Mouse (Mus musculus) liver, embryonic 12.5 days (tissue): ENCODE measurements around the gene Tigit. TPM values are rescaled to one million over a fixed set of nuclear protein-coding genes. Genes with fewer than 3 reads are reported as not detected.

ENCODE experiments used
- ATAC-seq: fragments of 200-750 bp; cut with Nextera tagmentation; 2 replicates; pipeline ENCODE4 v1.8.0; 2017; ENCODE audit warnings: moderate number of reproducible peaks, mild to moderate bottlenecking, moderate library complexity
- H3K27ac ChIP-seq: fragments of 300-500 bp; sonication (generic); 2 replicates; pipeline ENCODE4 v1.5.1; 2016; ENCODE audit warnings: mild to moderate bottlenecking
- H3K27me3 ChIP-seq: fragments of 300-500 bp; sonication (generic); replicated peaks from 2 replicates; pipeline ENCODE4 v1.6.1; 2016; ENCODE audit warnings: mild to moderate bottlenecking, moderate library complexity
- H3K36me3 ChIP-seq: fragments of 300-500 bp; sonication (generic); 2 replicates; pipeline ENCODE4 v1.6.1; 2016; ENCODE audit warnings: mild to moderate bottlenecking, moderate library complexity
- H3K4me1 ChIP-seq: fragments of 300-500 bp; sonication (generic); 2 replicates; pipeline ENCODE4 v1.6.1; 2016
- H3K4me2 ChIP-seq: fragments of 300-500 bp; sonication (generic); 2 replicates; pipeline ENCODE4 v1.6.1; 2016; ENCODE audit warnings: mild to moderate bottlenecking, moderate library complexity
- H3K4me3 ChIP-seq: fragments of 300-500 bp; sonication (generic); 2 replicates; pipeline ENCODE4 v1.5.1; 2016; ENCODE audit warnings: mild to moderate bottlenecking, moderate library complexity
- H3K9ac ChIP-seq: fragments of 300-500 bp; sonication (generic); 2 replicates; pipeline ENCODE4 v1.6.1; 2016; ENCODE audit warnings: mild to moderate bottlenecking, moderate library complexity
- H3K9me3 ChIP-seq: fragments of 300-500 bp; sonication (generic); replicated peaks from 2 replicates; pipeline ENCODE4 v1.6.1; 2016; ENCODE audit warnings: mild to moderate bottlenecking, moderate library complexity
- WGBS: fragments of 180-500 bp; shearing (Covaris S2); methylation state at CpG from one replicate; pipeline ENCODE4 v1.1.7; 2016; ENCODE audit not compliant: insufficient replicate concordance; 5-methylcytosine and 5-hydroxymethylcytosine counted together
- polyA plus RNA-seq: library from polyadenylated mRNA; unstranded; fragments of >200 nt; fragmentation: Nextera tagmentation; extraction: Ambion mirVana; gene quantifications from 2 replicates; pipeline ENCODE4 v1.2.1, GENCODE M21; 2016

The Tigit gene
- polyA plus RNA-seq, 1 experiment from 2014 or later, result not detected

- H3K36me3 ChIP-seq, result no peaks in the 10 kb centered on the region
- WGBS, result 69% methylated on average over 7 of the region's 7 CpGs
- no peak overlapping the region for H3K27ac ChIP-seq
- H3K4me1 ChIP-seq, result no peaks in the 10 kb centered on the region
- ATAC-seq, result no peak
- H3K27me3 ChIP-seq, result no peaks in the 10 kb centered on the region
- H3K9me3 ChIP-seq, result no peaks in the 10 kb centered on the region
- no peak overlapping the region for H3K4me3 ChIP-seq
- no peak overlapping the region for H3K4me2 ChIP-seq
- H3K9ac ChIP-seq, result no peak overlapping the region
These were observed 31.9 kb upstream of the Tigit start for GRCm38 (mm10) chr16:43695852-43696251.

DNA sequence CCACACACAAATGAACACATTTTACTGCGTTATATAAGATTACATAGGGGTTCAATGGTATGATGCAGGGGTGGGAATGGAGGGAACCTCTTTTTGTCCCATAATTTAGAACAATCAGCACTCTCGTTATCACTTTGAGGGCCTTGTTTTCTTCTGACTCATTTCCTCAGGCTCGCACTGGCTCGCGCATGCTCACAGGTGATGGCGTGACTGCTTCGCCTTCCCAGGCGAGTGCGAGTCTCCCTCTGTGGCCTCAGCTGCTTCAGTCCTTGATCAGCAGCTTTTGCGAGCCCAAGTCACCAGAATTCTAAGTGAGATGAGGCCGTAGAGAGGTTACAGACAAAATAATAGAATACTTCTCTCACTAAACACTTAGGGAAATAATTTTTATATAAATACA is 30.2 kb upstream of the Tigit start:
- H3K27me3 ChIP-seq, result no peaks in the 10 kb centered on the region
- no peaks in the 10 kb centered on the region for H3K9me3 ChIP-seq
- H3K27ac ChIP-seq, result no peak overlapping the region
- no peaks in the 10 kb centered on the region for H3K36me3 ChIP-seq
- 70% methylated on average over 11 of the region's 11 CpGs for WGBS
- no peak overlapping the region for H3K9ac ChIP-seq
- no peak for ATAC-seq
- no peaks in the 10 kb centered on the region for H3K4me1 ChIP-seq
- no peak overlapping the region for H3K4me2 ChIP-seq
- no peak overlapping the region for H3K4me3 ChIP-seq

GRCm38 (mm10) chr16:43692611-43693010 is 28.7 kb upstream of the Tigit start:
- ATAC-seq, result no peak
- Histone ChIP-seq H3K27me3 (no peaks in the 10 kb centered on the region), H3K27ac (no peak overlapping the region), H3K36me3 (no peaks in the 10 kb centered on the region), H3K9ac (no peak overlapping the region), H3K9me3 (no peaks in the 10 kb centered on the region), H3K4me2 (no peak overlapping the region), H3K4me1 (no peaks in the 10 kb centered on the region), H3K4me3 (no peak overlapping the region)
- WGBS, result 66% methylated on average over 4 of the region's 4 CpGs

- no peaks in the 10 kb centered on the region for H3K9me3 ChIP-seq
- H3K4me1 ChIP-seq, result no peaks in the 10 kb centered on the region
- H3K27me3 ChIP-seq, result no peaks in the 10 kb centered on the region
- WGBS, result 74% methylated on average over 5 of the region's 5 CpGs
- no peak overlapping the region for H3K4me2 ChIP-seq
- H3K9ac ChIP-seq, result no peak overlapping the region
- H3K27ac ChIP-seq, result no peak overlapping the region
- no peaks in the 10 kb centered on the region for H3K36me3 ChIP-seq
- no peak overlapping the region for H3K4me3 ChIP-seq
- no peak for ATAC-seq
These were observed 27.8 kb upstream of the Tigit start for GRCm38 (mm10) chr16:43691741-43692140.

DNA sequence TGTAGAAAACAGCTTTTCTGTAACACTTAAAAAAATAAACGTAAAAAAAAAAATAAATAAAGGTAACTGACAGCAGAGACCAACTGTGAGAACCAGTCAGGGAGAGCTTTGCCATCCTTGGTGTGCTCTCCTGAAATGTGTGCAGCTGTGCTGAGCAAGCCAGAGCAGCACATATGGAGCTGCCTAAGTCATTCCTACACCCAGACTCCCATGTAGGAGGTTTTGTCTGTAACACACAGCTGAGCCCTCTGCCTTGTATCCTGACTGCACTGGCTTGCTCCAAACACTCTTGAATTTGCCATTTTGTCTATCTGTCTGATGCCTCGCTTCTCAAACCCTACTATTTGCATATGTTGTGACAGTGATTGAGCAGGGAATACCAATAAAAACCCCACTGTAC is 27.0 kb upstream of the Tigit start:
- no peak overlapping the region for H3K4me2 ChIP-seq
- H3K9ac ChIP-seq, result no peak overlapping the region
- H3K27ac ChIP-seq, result no peak overlapping the region
- H3K27me3 ChIP-seq, result no peaks in the 10 kb centered on the region
- no peaks in the 10 kb centered on the region for H3K36me3 ChIP-seq
- no peaks in the 10 kb centered on the region for H3K4me1 ChIP-seq
- ATAC-seq, result no peak
- H3K4me3 ChIP-seq, result no peak overlapping the region
- WGBS, result 61% methylated on average over 2 of the region's 2 CpGs
- H3K9me3 ChIP-seq, result no peaks in the 10 kb centered on the region

DNA sequence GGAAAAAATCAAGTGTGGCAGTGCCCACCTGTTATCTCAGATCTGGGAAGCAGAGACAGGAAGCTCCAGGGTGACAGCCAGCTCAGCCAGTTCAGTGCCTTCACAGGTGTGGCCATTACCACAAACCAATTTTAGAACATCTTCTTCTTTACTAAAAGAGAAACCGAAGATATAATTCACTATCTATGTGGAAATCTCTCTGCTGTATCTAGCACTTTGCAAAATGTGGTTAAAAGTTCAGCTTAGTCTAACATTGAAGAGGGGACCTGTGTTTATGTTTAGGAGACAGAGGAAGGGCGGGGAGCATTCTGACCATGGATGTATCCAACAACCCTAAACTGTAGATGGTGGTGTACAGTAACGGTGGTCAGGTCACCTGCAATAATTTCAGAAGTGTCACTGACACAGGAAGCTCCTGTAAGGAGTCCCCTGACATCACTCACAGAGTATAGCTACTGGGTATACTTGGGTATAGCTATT is 26.3 kb upstream of the Tigit start:
- ATAC-seq, result no peak
- Histone ChIP-seq H3K27me3 (no peaks in the 10 kb centered on the region), H3K9me3 (no peaks in the 10 kb centered on the region), H3K9ac (no peak overlapping the region), H3K27ac (no peak overlapping the region), H3K4me1 (no peaks in the 10 kb centered on the region), H3K4me2 (no peak overlapping the region), H3K4me3 (no peak overlapping the region), H3K36me3 (no peaks in the 10 kb centered on the region)
- 70% methylated on average over 3 of the region's 3 CpGs for WGBS

GRCm38 (mm10) chr16:43687968-43688367 is 24.0 kb upstream of the Tigit start:
- Histone ChIP-seq H3K4me1 (no peaks in the 10 kb centered on the region), H3K27me3 (no peaks in the 10 kb centered on the region), H3K9me3 (no peaks in the 10 kb centered on the region), H3K9ac (no peak overlapping the region), H3K4me2 (no peak overlapping the region), H3K27ac (no peak overlapping the region), H3K36me3 (no peaks in the 10 kb centered on the region), H3K4me3 (no peak overlapping the region)
- WGBS, result 71% methylated on average over 2 of the region's 2 CpGs
- ATAC-seq, result no peak

DNA sequence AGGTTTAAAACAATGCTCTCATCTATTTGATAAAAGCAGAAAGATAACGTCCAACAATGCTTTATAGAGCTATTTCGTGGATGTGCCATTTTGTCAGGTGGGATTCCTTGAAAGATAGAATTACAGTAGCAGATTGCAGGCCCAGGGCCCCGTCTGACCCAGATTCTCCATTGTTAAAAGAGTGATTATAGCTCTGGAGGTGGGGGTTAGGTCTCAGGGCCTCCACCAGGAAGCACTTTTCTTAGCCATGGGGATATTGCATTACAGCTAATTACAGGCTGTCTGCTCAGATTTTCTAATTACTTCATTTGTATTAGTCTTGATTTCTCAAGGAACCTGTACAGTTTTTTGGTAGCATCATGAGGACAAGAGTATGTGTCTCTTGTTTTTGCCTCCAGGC is 10.5 kb upstream of the Tigit start:
- Histone ChIP-seq H3K36me3 (no peaks in the 10 kb centered on the region), H3K27me3 (no peaks in the 10 kb centered on the region), H3K27ac (no peak overlapping the region), H3K4me1 (no peaks in the 10 kb centered on the region), H3K4me2 (no peak overlapping the region), H3K9ac (no peak overlapping the region), H3K4me3 (no peak overlapping the region), H3K9me3 (no peaks in the 10 kb centered on the region)
- ATAC-seq, result no peak
- 55% methylated on average over 3 of the region's 3 CpGs for WGBS

DNA sequence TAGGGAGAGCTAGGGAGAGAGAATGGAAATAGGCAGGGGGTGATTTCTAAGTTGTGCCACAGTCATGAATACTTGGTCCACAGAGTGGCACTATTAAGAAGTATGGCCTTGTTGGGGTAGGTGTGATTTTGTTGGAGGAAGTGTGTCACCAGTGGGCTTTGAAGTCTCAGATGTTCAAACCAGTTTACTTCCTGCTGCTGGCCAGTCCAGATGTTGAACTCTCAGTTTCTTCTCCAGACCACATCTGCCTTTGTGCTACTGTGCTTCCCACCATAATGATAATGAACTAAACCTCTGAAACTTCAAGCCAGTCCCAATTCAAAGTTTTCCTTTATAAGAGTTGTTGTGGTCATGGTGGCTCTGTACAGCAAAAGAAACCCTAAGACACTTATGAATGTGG is 8.8 kb upstream of the Tigit start:
- Histone ChIP-seq H3K36me3 (no peaks in the 10 kb centered on the region), H3K9ac (no peak overlapping the region), H3K27ac (no peak overlapping the region), H3K4me1 (no peaks in the 10 kb centered on the region), H3K27me3 (no peaks in the 10 kb centered on the region), H3K9me3 (no peaks in the 10 kb centered on the region), H3K4me3 (no peak overlapping the region), H3K4me2 (no peak overlapping the region)
- no peak for ATAC-seq

DNA sequence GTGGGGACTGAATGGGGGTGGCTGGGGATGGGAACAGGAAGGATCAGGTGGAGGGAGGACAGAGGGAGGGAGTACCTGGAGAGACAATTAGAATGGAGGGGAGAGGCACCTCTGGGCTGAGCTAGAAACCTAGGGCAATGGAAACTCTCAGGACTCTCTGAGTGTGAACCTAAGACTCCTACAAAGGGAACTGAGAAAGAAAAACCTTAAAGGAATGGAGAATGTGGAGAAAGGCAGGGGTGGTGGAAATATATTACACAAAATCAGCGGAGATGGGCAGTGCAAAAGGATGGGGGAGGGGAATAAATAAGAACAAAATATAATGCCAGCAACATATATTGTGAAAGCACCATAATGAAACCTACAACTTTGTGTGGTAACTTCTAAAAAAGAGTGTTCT is 8.0 kb upstream of the Tigit start:
- Histone ChIP-seq H3K4me3 (no peak overlapping the region), H3K9me3 (no peaks in the 10 kb centered on the region), H3K36me3 (no peaks in the 10 kb centered on the region), H3K4me1 (no peaks in the 10 kb centered on the region), H3K27ac (no peak overlapping the region), H3K4me2 (no peak overlapping the region), H3K27me3 (no peaks in the 10 kb centered on the region), H3K9ac (no peak overlapping the region)
- 76% methylated on average over 1 of the region's 1 CpGs for WGBS
- no peak for ATAC-seq

DNA sequence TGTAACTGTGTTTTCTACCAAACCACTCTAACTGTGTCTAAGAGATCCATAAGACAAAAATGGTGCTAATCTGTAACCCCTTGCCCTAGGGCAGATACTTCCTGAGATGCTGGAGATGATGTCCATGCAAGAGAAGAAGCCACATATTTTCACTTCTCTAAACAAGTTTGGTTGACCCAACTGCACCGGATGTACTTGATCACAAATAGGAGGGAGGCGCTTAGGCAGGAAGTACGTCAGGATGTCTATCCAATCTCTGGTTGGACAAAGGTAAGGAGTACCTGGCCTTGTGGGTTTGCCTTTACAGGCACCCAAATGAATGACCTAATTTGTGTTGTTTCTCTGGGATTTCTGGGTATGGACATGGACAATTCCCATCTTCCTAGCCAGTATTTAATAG is 4.3 kb upstream of the Tigit start:
- Histone ChIP-seq H3K27me3 (no peaks in the 10 kb centered on the region), H3K9me3 (no peaks in the 10 kb centered on the region), H3K4me3 (no peak overlapping the region), H3K4me1 (no peaks in the 10 kb centered on the region), H3K27ac (no peak overlapping the region), H3K36me3 (no peaks in the 10 kb centered on the region), H3K9ac (no peak overlapping the region), H3K4me2 (no peak overlapping the region)
- ATAC-seq, result no peak
- WGBS, result 72% methylated on average over 3 of the region's 3 CpGs

DNA sequence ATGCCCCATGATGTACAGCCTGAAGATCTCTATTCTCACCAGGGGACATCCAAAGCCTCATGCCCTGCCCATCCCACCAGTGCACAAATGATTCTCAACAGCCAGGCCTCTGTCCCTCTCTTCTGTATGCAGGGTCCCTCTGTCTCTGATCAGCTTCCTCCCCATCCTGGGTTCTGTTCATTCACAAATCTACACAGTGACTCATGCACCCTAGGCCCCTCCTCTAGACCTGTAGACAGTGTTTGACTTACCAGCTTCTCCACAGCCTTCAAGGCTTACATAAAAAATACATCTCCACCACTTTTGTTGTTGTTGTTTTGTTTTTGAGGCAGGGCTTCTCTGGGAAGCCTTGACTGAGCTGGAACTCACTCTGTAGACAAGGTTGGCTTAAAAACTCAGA is 915 bp upstream of the Tigit start:
- H3K4me1 ChIP-seq, result no peaks in the 10 kb centered on the region
- no peak overlapping the region for H3K27ac ChIP-seq
- H3K36me3 ChIP-seq, result no peaks in the 10 kb centered on the region
- no peaks in the 10 kb centered on the region for H3K27me3 ChIP-seq
- H3K9me3 ChIP-seq, result no peaks in the 10 kb centered on the region
- no peak overlapping the region for H3K4me2 ChIP-seq
- ATAC-seq, result no peak
- no peak overlapping the region for H3K4me3 ChIP-seq
- H3K9ac ChIP-seq, result no peak overlapping the region

DNA sequence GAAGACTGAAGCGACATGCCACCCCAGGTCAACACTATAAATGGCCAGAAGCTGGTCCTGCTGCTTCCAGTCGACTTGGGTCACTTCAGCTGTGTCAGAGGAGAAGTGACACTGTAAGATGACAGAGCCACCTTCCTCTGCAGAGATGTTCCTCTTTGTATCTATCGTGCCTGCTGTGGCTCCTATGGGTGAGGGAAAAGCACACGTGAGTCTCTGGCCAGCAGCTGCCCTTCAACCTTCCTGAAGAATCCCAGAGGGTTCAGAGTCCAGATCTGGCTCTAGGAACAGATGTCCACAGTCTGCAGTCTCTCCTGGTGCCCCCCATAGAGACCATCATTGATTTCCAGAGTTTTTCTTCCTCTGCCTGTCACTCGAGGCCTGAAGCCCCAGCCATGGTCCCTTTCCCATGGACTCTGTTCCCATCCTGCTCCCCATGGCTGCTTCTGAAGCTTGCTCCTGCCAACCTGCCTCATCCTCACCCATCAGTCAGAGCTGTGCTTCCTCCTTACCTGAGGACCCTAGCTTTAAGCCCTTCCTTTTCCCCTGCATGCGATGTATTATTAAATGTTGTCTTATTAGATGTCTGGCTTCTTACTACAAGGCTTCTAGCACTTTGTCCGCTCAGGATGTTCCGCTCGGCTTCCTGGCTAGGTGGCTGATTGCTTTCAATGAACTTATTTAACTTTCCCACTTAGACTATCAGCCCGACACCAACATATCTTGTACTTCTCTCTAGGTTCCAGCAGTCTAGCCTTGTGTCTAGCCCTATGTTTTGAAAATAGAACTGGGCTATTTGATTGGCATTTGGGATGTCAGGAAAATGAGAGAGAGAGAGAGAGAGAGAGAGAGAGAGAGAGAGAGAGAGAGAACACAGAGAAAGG is 1.6 kb downstream of the Tigit start:
- Histone ChIP-seq H3K4me2 (no peak overlapping the region), H3K27ac (no peak overlapping the region), H3K27me3 (no peaks in the 10 kb centered on the region), H3K36me3 (no peaks in the 10 kb centered on the region), H3K4me1 (no peaks in the 10 kb centered on the region), H3K9me3 (no peaks in the 10 kb centered on the region), H3K9ac (no peak overlapping the region), H3K4me3 (no peak overlapping the region)
- ATAC-seq, result no peak
- 67% methylated on average over 10 of the region's 10 CpGs for WGBS
